Mouse (Mus musculus) CH12.LX (cell line): ENCODE results near the gene Cd164l2. TPM values are rescaled to one million over a fixed set of nuclear protein-coding genes. Genes with fewer than 3 reads are reported as not detected.

Experiments
- DNase-seq: peaks from one replicate; pipeline ENCODE4 v3.0.0-alpha.2; 2013; ENCODE audit errors: extremely low read depth
- H3K27ac ChIP-seq: 2 replicates; pipeline ENCODE4 v1.5.1; 2012; ENCODE audit warnings: low read depth, mild to moderate bottlenecking, control low read depth, moderate library complexity; ENCODE audit not compliant: insufficient read depth
- H3K27me3 ChIP-seq: replicated peaks from 2 replicates; pipeline ENCODE3; 2012; ENCODE audit warnings: inconsistent platforms
- H3K36me3 ChIP-seq, 2 experiments: replicated peaks in 1 of 2; 2 replicates each; pipeline versions ENCODE3 to v1.6.1; 2012; ENCODE audit warnings: inconsistent platforms in 1 of 2, low read length in 1 of 2, mild to moderate bottlenecking in 1 of 2, mixed read lengths in 1 of 2, moderate library complexity in 1 of 2; ENCODE audit not compliant: control insufficient read depth in 1 of 2, insufficient read depth in 1 of 2
- H3K4me1 ChIP-seq, 2 experiments: 2 replicates each; pipeline ENCODE4 v1.6.1; 2012; ENCODE audit warnings: inconsistent platforms in 1 of 2, moderate library complexity in 1 of 2; ENCODE audit not compliant: insufficient read depth in 2 of 2, control insufficient read depth in 1 of 2
- H3K4me2 ChIP-seq: 2 replicates; pipeline ENCODE4 v1.6.1; 2012; ENCODE audit warnings: low read depth, mild to moderate bottlenecking, control low read depth; ENCODE audit not compliant: poor library complexity, insufficient read depth, severe bottlenecking
- H3K4me3 ChIP-seq, 3 experiments: fragments of 150-350 bp in 1 of 3; sonication (generic) in 1 of 3; replicated peaks in 1 of 3; 2 replicates each; pipeline versions ENCODE3 to v1.5.1; 2011 to 2012; ENCODE audit warnings: low read depth in 2 of 3, low read length in 2 of 3, mild to moderate bottlenecking in 2 of 3, moderate library complexity in 2 of 3, control low read depth in 1 of 3, improper control_type of control experiment in 1 of 3, inconsistent platforms in 1 of 3, mixed read lengths in 1 of 3; ENCODE audit not compliant: poor library complexity in 1 of 3
- H3K79me2 ChIP-seq: replicated peaks from 2 replicates; pipeline ENCODE4 v1.6.1; 2012; ENCODE audit warnings: mild to moderate bottlenecking, moderate library complexity; ENCODE audit not compliant: control insufficient read depth, poor library complexity, insufficient read depth, severe bottlenecking; ENCODE audit errors: extremely low read depth
- H3K9ac ChIP-seq: 2 replicates; pipeline ENCODE4 v1.6.1; 2012; ENCODE audit warnings: low read depth, mild to moderate bottlenecking, control low read depth, moderate library complexity; ENCODE audit not compliant: insufficient read depth
- H3K9me3 ChIP-seq: replicated peaks from 2 replicates; pipeline ENCODE3; 2012; ENCODE audit warnings: low read length, inconsistent platforms, mixed read lengths
- BHLHE40 ChIP-seq: IDR thresholded peaks from 2 replicates; pipeline ENCODE4 v1.6.1; 2011; ENCODE audit warnings: mild to moderate bottlenecking, low read depth, low read length, improper control_type of control experiment
- ELF1 ChIP-seq: IDR thresholded peaks from 2 replicates; pipeline ENCODE4 v1.6.1; 2014; ENCODE audit warnings: low read depth, mild to moderate bottlenecking, inconsistent platforms, low read length, improper control_type of control experiment
- EP300 ChIP-seq: IDR thresholded peaks from 2 replicates; pipeline ENCODE4 v1.6.1; 2011; ENCODE audit warnings: low read length, improper control_type of control experiment
- ETS1 ChIP-seq: conservative IDR thresholded peaks from 2 replicates; pipeline ENCODE4 v1.6.1; 2012; ENCODE audit warnings: low read depth, mild to moderate bottlenecking, inconsistent platforms, low read length, improper control_type of control experiment, moderate library complexity
- HCFC1 ChIP-seq: IDR thresholded peaks from 2 replicates; pipeline ENCODE4 v1.6.1; 2012; ENCODE audit warnings: low read depth, mild to moderate bottlenecking, inconsistent platforms, low read length, improper control_type of control experiment
- JUND ChIP-seq: conservative IDR thresholded peaks from 2 replicates; pipeline ENCODE4 v1.6.1; 2011; ENCODE audit warnings: low read depth, low read length, improper control_type of control experiment
- MAFK ChIP-seq: IDR thresholded peaks from 2 replicates; pipeline ENCODE4 v1.6.1; 2011; ENCODE audit warnings: low read length, improper control_type of control experiment; ENCODE audit not compliant: insufficient replicate concordance
- MEF2A ChIP-seq: IDR thresholded peaks from 2 replicates; pipeline ENCODE4 v1.6.1; 2014; ENCODE audit warnings: low read depth, mild to moderate bottlenecking, inconsistent platforms, low read length, improper control_type of control experiment, borderline replicate concordance
- NRF1 ChIP-seq: IDR thresholded peaks from 2 replicates; pipeline ENCODE4 v1.6.1; 2014; ENCODE audit warnings: low read depth, mild to moderate bottlenecking, inconsistent platforms, low read length, improper control_type of control experiment, moderate library complexity
- PAX5 ChIP-seq: IDR thresholded peaks from 2 replicates; pipeline ENCODE4 v1.6.1; 2012; ENCODE audit warnings: low read length, inconsistent platforms, mixed read lengths
- POLR2A ChIP-seq: IDR thresholded peaks from 2 replicates; pipeline ENCODE4 v1.6.1; 2011; ENCODE audit warnings: low read depth, mild to moderate bottlenecking, improper control_type of control experiment, low read length
- RCOR1 ChIP-seq: conservative IDR thresholded peaks from 2 replicates; pipeline ENCODE4 v1.6.1; 2012; ENCODE audit warnings: low read depth, mild to moderate bottlenecking, inconsistent platforms, low read length, improper control_type of control experiment
- TBP ChIP-seq: conservative IDR thresholded peaks from 2 replicates; pipeline ENCODE4 v1.6.1; 2011; ENCODE audit warnings: low read depth, low read length, improper control_type of control experiment
- USF2 ChIP-seq: conservative IDR thresholded peaks from 2 replicates; pipeline ENCODE4 v1.6.1; 2011; ENCODE audit warnings: low read depth, low read length, improper control_type of control experiment
- dilution Hi-C: fragments of 300-500 bp; cut with MboI; formaldehyde crosslinking; loops from 2 replicates; pipeline ENCODE4 v1.14.3; 2020; ENCODE audit warnings: low sequenced_read_pairs; ENCODE audit not compliant: extremely low pct_unique_long_range_greater_than_20kb, extremely low pct_ligation_motif_present
- in situ Hi-C: fragments of 300-500 bp; cut with MboI; formaldehyde crosslinking; loops from 3 replicates; pipeline ENCODE4 v1.14.3; 2019; ENCODE audit warnings: low sequenced_read_pairs, low pct_ligation_motif_present, low pct_unique_long_range_greater_than_20kb, mixed read lengths
- polyA plus RNA-seq: library from polyadenylated mRNA; unstranded; fragments of >175 nt; gene quantifications from 2 replicates; pipeline ENCODE4 v1.2.1, GENCODE M21; 2012; ENCODE audit warnings: low read depth; ENCODE audit not compliant: insufficient read length
- total RNA-seq, 2 experiments: library from RNA; depleted of rRNA; stranded (reverse); fragments of 300-350 nt in 1 of 2; fragments of >200 nt in 1 of 2; gene quantifications; 2 replicates each; pipeline ENCODE4 v1.2.3; 2012 to 2014

Gene Cd164l2
- total and polyA plus RNA-seq, 3 experiments, result not detected

DNA sequence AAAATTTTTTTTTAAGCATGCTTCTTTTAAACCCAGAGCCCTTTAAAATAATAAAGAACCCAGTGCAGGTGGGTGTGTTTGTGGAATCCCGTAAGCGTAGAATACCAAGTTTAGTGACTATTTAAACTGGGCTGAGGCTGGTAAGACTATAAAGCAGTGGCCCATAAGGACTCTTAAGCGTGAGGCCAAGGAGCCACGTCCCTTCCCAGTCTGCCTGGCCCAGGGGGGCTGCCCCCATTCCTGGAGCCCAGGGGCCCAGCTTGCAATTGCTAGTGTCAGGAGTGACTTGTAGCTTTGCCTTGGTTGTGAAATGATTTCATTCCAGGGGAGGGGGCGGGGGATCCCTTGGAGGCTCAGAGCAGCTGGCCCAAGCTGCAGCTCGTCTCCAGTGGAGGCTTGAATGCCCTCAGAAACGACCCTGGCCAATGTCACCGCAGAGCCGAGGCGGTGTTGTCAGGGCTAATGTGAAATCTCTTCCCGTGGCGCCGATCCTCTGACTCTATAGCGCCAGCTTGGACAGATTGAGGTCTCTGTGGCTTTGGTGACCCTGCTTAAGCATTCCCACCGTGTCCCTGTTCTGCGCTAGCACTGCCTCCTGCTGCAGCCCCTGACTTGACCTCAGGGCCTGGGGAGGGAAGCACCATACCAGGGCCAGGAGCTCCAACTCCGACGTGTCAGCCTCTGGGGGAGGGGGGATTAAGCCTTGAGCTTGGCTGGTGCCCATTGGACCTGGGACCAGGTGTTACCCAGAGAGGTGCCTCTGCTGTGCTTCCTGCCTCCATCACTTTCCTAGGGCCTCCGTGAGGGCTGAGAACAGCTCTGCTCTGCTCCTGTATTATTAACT, 13.4 kb upstream of the Cd164l2 start:
- Histone ChIP-seq H3K9me3 (no peaks in the 10 kb centered on the region), H3K9ac (no peak overlapping the region), H3K27me3 (no peaks in the 10 kb centered on the region), H3K27ac (no peak overlapping the region), H3K4me2 (no peak overlapping the region), H3K36me3 (peaks cover 38 to 65% of the 10 kb centered on the region in 2 experiments), H3K4me1 (peaks cover 0 to 57% of the 10 kb centered on the region in 2 experiments; a peak in 2 of 4 replicates), H3K4me3 (no peak overlapping the region), H3K79me2 (no peaks in the 10 kb centered on the region)
- DNase-seq, result no peak
- dilution Hi-C loops, result no loop called here
- TF ChIP-seq JUND, result no peak
- no peak for TF ChIP-seq USF2
- TF ChIP-seq MAFK, result no peak
- peak; percentile 15; the same call in 1 of the 2 replicates for TF ChIP-seq POLR2A
- no peak for TF ChIP-seq ELF1
- no peak for TF ChIP-seq NRF1
- in situ Hi-C loops, result no loop called here

DNA sequence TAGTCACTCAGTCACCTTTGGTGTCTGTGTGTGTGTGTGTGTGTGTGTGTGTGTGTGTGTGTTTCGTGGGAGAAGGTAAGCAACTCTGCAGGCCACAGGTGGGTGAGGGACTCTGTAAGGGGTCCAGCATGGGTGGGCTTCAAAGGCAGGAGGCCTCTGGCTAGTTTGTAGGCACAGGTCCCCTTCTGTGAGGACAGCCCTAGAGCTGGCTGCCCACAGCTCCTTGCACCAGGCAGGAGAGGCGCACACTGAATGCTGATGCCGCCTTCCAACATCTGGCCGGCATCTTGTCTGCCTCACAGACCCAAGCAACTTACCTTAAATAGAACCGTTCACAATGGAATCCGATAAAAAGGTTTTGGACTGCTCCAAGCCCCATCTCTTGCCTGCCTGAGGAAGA, 12.2 kb upstream of the Cd164l2 start:
- Histone ChIP-seq H3K4me3 (no peak overlapping the region), H3K9ac (no peak overlapping the region), H3K79me2 (no peaks in the 10 kb centered on the region), H3K27me3 (no peaks in the 10 kb centered on the region), H3K4me2 (no peak overlapping the region), H3K4me1 (peaks cover 0 to 56% of the 10 kb centered on the region in 2 experiments; a peak in 2 of 4 replicates), H3K9me3 (no peaks in the 10 kb centered on the region), H3K27ac (no peak overlapping the region), H3K36me3 (peaks cover 27 to 53% of the 10 kb centered on the region in 2 experiments)
- dilution Hi-C loops, result no loop called here
- DNase-seq, result no peak
- in situ Hi-C loops, result loop anchor here (10.0 kb wide), 1 partner anchor 185 kb away; the partner anchor contains the start of gene Ahdc1
- no peak for TF ChIP-seq PAX5
- TF ChIP-seq MEF2A, result no peak
- no peak for TF ChIP-seq HCFC1
- no peak for TF ChIP-seq TBP
- no peak for TF ChIP-seq RCOR1
- no peak for TF ChIP-seq BHLHE40
- no peak for TF ChIP-seq EP300
- TF ChIP-seq ETS1, result no peak
